Mouse (Mus musculus) limb, embryonic 15.5 days (tissue): ENCODE results near the gene Ndufa10. TPM values are rescaled to one million over a fixed set of nuclear protein-coding genes. Genes with fewer than 3 reads are reported as not detected.
"Not testable (repeated sequence)": the region's sequence is repeated elsewhere in the genome, so short reads cannot be mapped to it uniquely, and the experiment has no call there.

Experiments
- ATAC-seq: fragments of 200-750 bp; cut with Nextera tagmentation; 2 replicates; pipeline ENCODE4 v1.8.0; 2017; ENCODE audit warnings: low read depth, moderate TSS enrichment; ENCODE audit not compliant: insufficient number of reproducible peaks, low FRiP score, low TSS enrichment
- H3K27ac ChIP-seq: fragments of 300-500 bp; sonication (generic); 2 replicates; pipeline ENCODE4 v1.5.1; 2015; ENCODE audit warnings: moderate library complexity, mild to moderate bottlenecking, inconsistent platforms
- H3K27me3 ChIP-seq: fragments of 300-500 bp; sonication (generic); 2 replicates; pipeline ENCODE4 v1.6.1; 2015; ENCODE audit warnings: inconsistent platforms
- H3K36me3 ChIP-seq: fragments of 300-500 bp; sonication (generic); 2 replicates; pipeline ENCODE4 v1.6.1; 2015; ENCODE audit warnings: inconsistent platforms
- H3K4me1 ChIP-seq: fragments of 300-500 bp; sonication (generic); 2 replicates; pipeline ENCODE4 v1.6.1; 2015; ENCODE audit warnings: inconsistent platforms
- H3K4me2 ChIP-seq: fragments of 300-500 bp; sonication (generic); 2 replicates; pipeline ENCODE4 v1.6.1; 2015; ENCODE audit warnings: mild to moderate bottlenecking, inconsistent platforms
- H3K4me3 ChIP-seq: fragments of 300-500 bp; sonication (generic); 2 replicates; pipeline ENCODE4 v1.5.1; 2015; ENCODE audit warnings: mild to moderate bottlenecking, inconsistent platforms
- H3K9ac ChIP-seq: fragments of 300-500 bp; sonication (generic); 2 replicates; pipeline ENCODE4 v1.6.1; 2015; ENCODE audit warnings: inconsistent platforms
- H3K9me3 ChIP-seq: fragments of 300-500 bp; sonication (generic); 2 replicates; pipeline ENCODE4 v1.6.1; 2016; ENCODE audit warnings: inconsistent platforms
- WGBS: fragments of 180-500 bp; shearing (Covaris S2); methylation state at CpG from one replicate; pipeline ENCODE4 v1.1.7; 2015; 5-methylcytosine and 5-hydroxymethylcytosine counted together
- polyA plus RNA-seq: library from polyadenylated mRNA; unstranded; fragments of >200 nt; fragmentation: Nextera tagmentation; extraction: Ambion mirVana; gene quantifications from 2 replicates; pipeline ENCODE4 v1.2.1, GENCODE M21; 2015

The Ndufa10 gene
- polyA plus RNA-seq = 259 and 273 TPM in 2 replicates

- peak within 1 kb of the TSS; percentile 93 for H3K9ac ChIP-seq
- under 1% methylated on average over 67 of the region's 67 CpGs for WGBS
- H3K27ac ChIP-seq = peak within 1 kb of the TSS; percentile 85
- peaks cover 14% of the 10 kb centered on the region for H3K4me1 ChIP-seq
- H3K9me3 ChIP-seq = no peaks in the 10 kb centered on the region
- no peaks in the 10 kb centered on the region; the same call in 1 of the 2 replicates for H3K27me3 ChIP-seq
- H3K4me3 ChIP-seq = peak within 1 kb of the TSS; percentile 95
- H3K4me2 ChIP-seq = peak within 1 kb of the TSS; percentile 93
- H3K36me3 ChIP-seq = peaks cover 26% of the 10 kb centered on the region
- ATAC-seq = peak; percentile 90
Measured at GRCm38 (mm10) chr1:92473165-92474041, at the start of gene Ndufa10. Gene Ndufa10, minus strand, starts transcription at chr1:92473860.

DNA sequence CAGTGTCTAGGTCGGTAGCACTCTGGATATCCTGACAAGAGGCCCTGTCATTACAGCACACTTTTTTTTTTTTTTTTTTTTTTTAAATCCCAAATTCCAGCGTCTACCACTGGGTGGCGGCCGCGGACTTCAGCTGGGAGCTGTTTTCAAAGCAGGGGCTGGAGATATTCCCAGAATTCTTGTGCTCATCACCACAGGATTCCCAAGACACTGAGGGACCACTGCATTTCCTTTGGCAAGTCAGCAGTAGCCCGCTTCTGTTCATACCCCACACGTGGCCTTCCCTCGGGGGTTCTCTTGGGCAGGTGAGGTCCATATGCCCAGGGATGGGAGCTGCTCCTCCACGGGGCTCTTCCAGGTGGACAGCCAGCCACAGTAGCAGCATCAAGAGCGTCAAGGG is 47.7 kb upstream of the Ndufa10 start:
- H3K4me2 ChIP-seq = no peak overlapping the region

DNA sequence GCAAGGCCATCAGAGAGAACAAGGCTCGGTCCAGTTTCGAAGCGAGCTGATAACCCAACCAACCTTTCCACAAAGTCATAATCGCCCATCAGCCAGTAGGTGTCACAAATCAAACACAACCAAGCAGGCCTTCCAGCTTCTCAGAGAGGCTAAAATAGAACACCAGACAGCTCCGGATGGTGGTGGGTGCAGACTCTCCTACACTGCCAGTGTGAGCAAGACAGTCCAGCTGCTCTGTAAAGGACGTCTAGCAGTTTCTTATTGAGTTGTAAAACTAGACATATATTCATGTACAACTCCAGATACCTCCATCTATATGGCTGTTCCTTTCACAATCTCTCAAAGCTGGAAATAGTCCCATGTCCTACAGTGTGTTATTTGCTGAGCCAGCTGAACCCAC is 45.4 kb upstream of the Ndufa10 start:
- Histone ChIP-seq H3K4me2 (no peak overlapping the region), H3K36me3 (no peaks in the 10 kb centered on the region), H3K4me1 (no peaks in the 10 kb centered on the region), H3K4me3 (no peak overlapping the region), H3K9me3 (no peaks in the 10 kb centered on the region), H3K27ac (no peak overlapping the region), H3K27me3 (0 out of 2 replicates have a peak, but pooled peaks cover 3% of the 10 kb centered on the region), H3K9ac (no peak overlapping the region)
- WGBS = 82% methylated on average over 6 of the region's 6 CpGs
- no peak for ATAC-seq

More for the DNA sequence above, 47.7 kb upstream of the Ndufa10 start:
- Histone ChIP-seq H3K4me1 (no peaks in the 10 kb centered on the region), H3K9ac (no peak overlapping the region), H3K27me3 (0 out of 2 replicates have a peak, but pooled peaks cover 3% of the 10 kb centered on the region), H3K4me3 (no peak overlapping the region), H3K27ac (no peak overlapping the region), H3K9me3 (no peaks in the 10 kb centered on the region), H3K36me3 (no peaks in the 10 kb centered on the region)
- WGBS = 19% methylated on average over 10 of the region's 10 CpGs
- no peak for ATAC-seq

DNA sequence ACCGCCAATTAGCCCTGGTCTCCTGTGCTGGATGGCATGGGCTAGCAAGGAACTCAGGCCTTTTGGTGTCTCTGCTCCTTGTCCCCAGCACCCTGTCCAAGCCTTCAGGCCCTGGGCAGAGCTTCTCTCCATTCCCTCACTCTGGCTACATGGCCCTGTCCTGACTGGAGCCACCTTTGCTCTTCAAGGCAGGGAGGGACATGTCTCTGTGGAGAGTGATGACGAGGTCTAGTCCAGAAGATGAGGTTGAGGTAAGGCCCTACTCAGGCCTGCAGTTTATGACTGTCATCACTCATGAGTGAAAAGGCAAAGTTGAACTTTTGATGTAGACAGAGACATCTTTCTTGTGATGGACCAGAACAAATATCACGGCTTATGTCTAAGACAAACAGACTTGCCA is 44.9 kb upstream of the Ndufa10 start, which contains the start of gene Olfr1414:
TSS of gene Olfr1414 (minus strand) at position 101 of the 400 bp plus-strand sequence.
- 74% methylated on average over 3 of the region's 3 CpGs for WGBS
- H3K27ac ChIP-seq = no peak within 1 kb of the TSS
- no peaks in the 10 kb centered on the region for H3K4me1 ChIP-seq
- no peak within 1 kb of the TSS for H3K4me2 ChIP-seq
- H3K4me3 ChIP-seq = no peak within 1 kb of the TSS
- 0 out of 2 replicates have a peak, but pooled peaks cover 3% of the 10 kb centered on the region for H3K27me3 ChIP-seq
- ATAC-seq = no peak
- no peaks in the 10 kb centered on the region for H3K9me3 ChIP-seq
- no peak within 1 kb of the TSS for H3K9ac ChIP-seq
- H3K36me3 ChIP-seq = no peaks in the 10 kb centered on the region

DNA sequence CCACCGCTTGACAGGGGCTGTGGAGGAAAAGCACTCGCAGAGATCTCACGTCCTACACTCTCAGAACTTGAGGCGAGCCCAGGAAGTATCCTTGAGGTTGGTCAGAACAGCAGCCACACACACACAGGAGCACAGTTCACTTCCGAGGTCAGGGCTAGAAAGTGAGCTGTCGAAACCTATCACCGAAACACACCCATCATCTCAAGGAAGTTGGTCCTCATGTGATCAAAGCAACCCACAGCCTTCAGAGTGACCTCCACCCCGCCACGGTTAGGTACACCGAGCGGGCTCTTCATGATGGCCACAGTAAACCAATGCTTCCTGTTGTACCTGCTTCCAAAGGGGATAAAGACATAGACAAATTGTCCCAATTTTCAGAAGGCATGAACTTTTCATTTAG is 41.7 kb upstream of the Ndufa10 start:
- Histone ChIP-seq H3K4me3 (no peak overlapping the region), H3K27me3 (0 out of 2 replicates have a peak, but pooled peaks cover 3% of the 10 kb centered on the region), H3K9me3 (no peaks in the 10 kb centered on the region), H3K4me1 (no peaks in the 10 kb centered on the region), H3K36me3 (no peaks in the 10 kb centered on the region), H3K9ac (no peak overlapping the region), H3K4me2 (no peak overlapping the region), H3K27ac (no peak overlapping the region)
- 81% methylated on average over 11 of the region's 11 CpGs for WGBS
- no peak for ATAC-seq

DNA sequence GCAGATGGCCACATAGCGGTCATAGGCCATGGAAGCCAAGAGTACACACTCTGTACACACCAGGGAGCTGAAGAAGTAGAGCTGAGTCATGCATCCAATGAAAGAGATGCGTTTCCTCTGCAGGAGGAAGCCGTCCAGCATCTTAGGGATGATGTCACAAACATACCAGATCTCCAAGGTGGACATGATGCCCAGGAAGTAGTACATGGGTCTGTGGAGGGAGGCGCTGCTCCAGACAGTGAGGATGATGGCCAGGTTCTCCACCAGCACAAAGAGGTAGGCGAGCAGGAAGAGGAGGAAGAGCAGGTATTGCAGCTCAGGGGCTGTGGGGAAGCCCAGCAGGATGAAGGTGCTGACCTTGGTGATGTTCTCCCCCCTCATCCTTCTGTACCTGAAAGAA is 38.0 kb upstream of the Ndufa10 start:
- not testable (repeated sequence) for H3K36me3 ChIP-seq, ATAC-seq, H3K4me2 ChIP-seq, H3K9me3 ChIP-seq, H3K4me3 ChIP-seq, H3K27me3 ChIP-seq, H3K4me1 ChIP-seq, H3K9ac ChIP-seq, H3K27ac ChIP-seq
- WGBS = 86% methylated on average over 5 of the region's 5 CpGs

GRCm38 (mm10) chr1:92496001-92496400 is 22.3 kb upstream of the Ndufa10 start, which contains the start of gene Olfr1415:
Gene Olfr1415, minus strand, starts transcription at chr1:92496101.
- 87% methylated on average over 2 of the region's 2 CpGs for WGBS

DNA sequence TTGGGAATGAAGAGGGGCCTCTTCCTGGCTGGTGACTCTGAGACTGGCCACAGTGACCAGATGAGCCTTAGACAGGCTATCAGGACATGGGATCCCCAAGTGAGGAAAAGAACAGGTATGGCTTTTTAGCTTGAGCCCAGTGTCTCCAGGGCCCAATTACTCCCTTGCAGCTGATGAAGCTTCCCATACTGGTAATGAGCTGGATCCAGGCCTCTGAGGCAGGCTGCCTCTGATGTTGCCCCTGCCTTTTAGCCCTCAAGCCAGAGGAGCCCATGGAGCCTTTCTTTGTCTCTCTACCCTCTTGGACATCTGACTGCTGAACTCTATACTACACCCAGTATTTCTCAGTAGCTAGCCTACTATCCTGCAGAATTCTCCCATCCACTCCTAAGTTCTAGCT is 11.4 kb upstream of the Ndufa10 start, which contains the start of gene Olfr1416:
TSS of gene Olfr1416 (minus strand) at position 101 of the 400 bp plus-strand sequence.
- Histone ChIP-seq H3K27ac (no peak within 1 kb of the TSS), H3K9me3 (no peaks in the 10 kb centered on the region), H3K27me3 (no peaks in the 10 kb centered on the region), H3K4me3 (no peak within 1 kb of the TSS), H3K9ac (no peak within 1 kb of the TSS), H3K36me3 (no peaks in the 10 kb centered on the region), H3K4me1 (no peaks in the 10 kb centered on the region), H3K4me2 (no peak within 1 kb of the TSS)
- ATAC-seq = no peak

More at GRCm38 (mm10) chr1:92496001-92496400, 22.3 kb upstream of the Ndufa10 start, which contains the start of gene Olfr1415:
- Histone ChIP-seq H3K36me3 (no peaks in the 10 kb centered on the region), H3K4me1 (no peaks in the 10 kb centered on the region), H3K27ac (no peak within 1 kb of the TSS), H3K27me3 (no peaks in the 10 kb centered on the region), H3K9me3 (no peaks in the 10 kb centered on the region), H3K9ac (no peak within 1 kb of the TSS), H3K4me3 (no peak within 1 kb of the TSS), H3K4me2 (no peak within 1 kb of the TSS)
- ATAC-seq = no peak

DNA sequence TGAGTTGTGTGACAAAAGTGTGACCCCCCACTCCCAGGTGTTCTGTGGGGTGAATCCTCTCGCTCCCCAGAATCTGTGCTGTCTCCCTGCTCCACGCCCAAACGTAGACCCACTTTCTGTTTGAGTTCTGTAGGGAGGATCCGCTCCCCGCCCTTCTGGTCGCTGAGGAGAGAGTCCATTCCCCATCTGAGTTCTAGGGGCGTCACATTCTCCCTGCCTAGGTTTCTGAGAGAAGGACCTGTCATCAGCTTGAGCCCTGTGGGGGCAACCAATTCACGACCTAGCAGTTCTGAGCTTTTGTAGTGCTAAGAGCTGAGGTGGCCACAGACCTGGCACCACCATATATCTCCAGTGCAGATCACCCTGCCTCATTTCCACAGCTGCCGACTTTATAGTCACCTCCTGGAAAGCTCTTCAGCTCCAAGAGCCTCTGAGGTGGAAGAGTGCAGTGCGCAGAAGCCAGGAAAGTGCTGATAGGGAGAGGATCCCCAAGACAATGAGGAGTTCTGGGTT is 462 bp upstream of the Ndufa10 start:
- H3K27me3 ChIP-seq = no peaks in the 10 kb centered on the region; the same call in 1 of the 2 replicates
- H3K27ac ChIP-seq = peak overlapping the region; percentile 85
- no peaks in the 10 kb centered on the region for H3K9me3 ChIP-seq
- ATAC-seq = peak; percentile 73
- peak overlapping the region; percentile 93 for H3K4me2 ChIP-seq
- WGBS = 4% methylated on average over 10 of the region's 10 CpGs
- H3K4me1 ChIP-seq = peaks cover 14% of the 10 kb centered on the region
- peak overlapping the region; percentile 95 for H3K4me3 ChIP-seq
- peaks cover 19% of the 10 kb centered on the region for H3K36me3 ChIP-seq
- H3K9ac ChIP-seq = peak overlapping the region; percentile 60

- H3K36me3 ChIP-seq = peaks cover 71% of the 10 kb centered on the region
- H3K9ac ChIP-seq = no peak overlapping the region
- 87% methylated on average over 4 of the region's 4 CpGs for WGBS
- H3K9me3 ChIP-seq = no peaks in the 10 kb centered on the region
- no peaks in the 10 kb centered on the region for H3K27me3 ChIP-seq
- H3K4me3 ChIP-seq = no peak overlapping the region
- H3K27ac ChIP-seq = no peak overlapping the region
- H3K4me1 ChIP-seq = peaks cover 9% of the 10 kb centered on the region
- ATAC-seq = no peak
- H3K4me2 ChIP-seq = no peak overlapping the region
Measured at GRCm38 (mm10) chr1:92468891-92469290, 4.8 kb downstream of the Ndufa10 start.

DNA sequence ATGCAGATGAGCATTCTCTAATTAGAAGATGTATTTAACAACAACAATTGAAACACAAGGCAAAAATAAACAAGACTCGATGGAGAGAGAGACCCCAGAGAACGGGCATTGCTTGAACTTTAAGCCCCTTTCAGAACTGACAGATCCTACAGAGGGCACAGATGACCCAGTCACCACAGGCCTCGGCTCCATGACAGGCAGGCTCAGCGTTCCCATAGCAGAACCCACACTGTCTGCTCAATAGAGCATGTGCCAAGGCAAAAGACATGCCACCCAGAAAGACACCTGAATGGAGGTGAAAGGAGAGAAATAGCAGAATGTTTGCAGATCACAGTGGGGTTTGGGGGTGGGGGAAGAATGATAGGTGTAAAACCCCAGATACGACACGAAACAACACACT is 15.2 kb downstream of the Ndufa10 start:
- Histone ChIP-seq H3K9me3 (no peaks in the 10 kb centered on the region), H3K36me3 (peaks cover 85% of the 10 kb centered on the region), H3K4me2 (no peak overlapping the region), H3K27me3 (no peaks in the 10 kb centered on the region), H3K9ac (no peak overlapping the region), H3K27ac (no peak overlapping the region), H3K4me3 (no peak overlapping the region), H3K4me1 (no peaks in the 10 kb centered on the region)
- no peak for ATAC-seq
- 87% methylated on average over 6 of the region's 6 CpGs for WGBS

GRCm38 (mm10) chr1:92457758-92458157 is 15.9 kb downstream of the Ndufa10 start:
- Histone ChIP-seq H3K27ac (no peak overlapping the region), H3K36me3 (peaks cover 84% of the 10 kb centered on the region)

More at GRCm38 (mm10) chr1:92457758-92458157, 15.9 kb downstream of the Ndufa10 start:
- no peaks in the 10 kb centered on the region for H3K27me3 ChIP-seq
- no peak overlapping the region for H3K4me3 ChIP-seq
- no peaks in the 10 kb centered on the region for H3K4me1 ChIP-seq
- H3K4me2 ChIP-seq = no peak overlapping the region
- no peak overlapping the region for H3K9ac ChIP-seq
- H3K9me3 ChIP-seq = no peaks in the 10 kb centered on the region
- no peak for ATAC-seq
